Mouse (Mus musculus): Measurements from ENCODE around the gene Cnn1. TPM values are rescaled to one million over a fixed set of nuclear protein-coding genes. Genes with fewer than 3 reads are reported as not detected.

The Cnn1 gene
- 0.50 TPM for polyA plus RNA-seq (2014; fragmentation: Illumina TruSeq; extraction: RNeasy Lipid Tissue Mini Kit (QIAGEN cat#74804); ENCODE audit: low read depth, low replicate concordance)

DNA sequence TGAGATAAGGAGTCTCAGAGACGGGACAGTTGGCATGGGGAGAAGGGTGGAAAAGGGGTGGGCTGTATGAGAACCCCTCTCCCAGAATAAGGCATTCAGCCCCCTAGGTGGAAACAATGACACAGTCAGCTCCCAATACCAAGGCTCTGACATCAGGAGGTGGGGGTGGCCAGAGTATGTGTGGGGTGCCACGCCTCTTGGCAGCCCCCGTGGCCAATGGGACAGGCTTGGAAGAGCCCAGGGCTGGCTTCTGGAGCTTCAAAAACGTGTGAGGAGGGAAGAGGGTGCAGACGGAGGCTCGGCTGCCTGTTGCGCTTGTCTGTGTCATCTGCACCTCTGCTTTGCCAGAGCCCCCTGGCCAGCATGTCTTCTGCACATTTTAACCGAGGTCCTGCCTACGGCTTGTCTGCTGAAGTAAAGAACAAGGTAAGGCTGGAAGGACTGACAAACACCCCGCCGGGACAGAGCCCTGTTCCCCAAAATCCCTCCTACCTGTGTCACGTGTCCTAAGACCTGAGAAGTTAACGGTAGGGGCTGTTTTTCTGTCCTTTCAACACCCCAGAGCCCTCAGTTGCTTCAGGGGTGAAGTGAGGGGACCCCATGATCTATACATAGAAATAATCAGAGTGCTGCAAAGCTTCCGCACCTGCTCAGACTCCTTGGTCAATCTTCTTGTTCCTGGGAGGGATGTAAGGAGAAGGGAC, at the start of gene Cnn1:
Gene Cnn1 (plus strand): TSS at position 224 of the 704 bp plus-strand sequence.

GRCm38 (mm10) chr9:22051958-22052254, 47.1 kb upstream of the Cnn1 start, which contains the start of gene Elavl3:
Elavl3 (minus strand) TSS chr9:22052023.

GRCm38 (mm10) chr9:22070791-22071573, 28.0 kb upstream of the Cnn1 start, which contains the start of the genes Gm49318 and Zfp653:
Gm49318 (minus strand) TSS chr9:22071259.
Zfp653 (minus strand) TSS chr9:22071376.

GRCm38 (mm10) chr9:22085022-22085834, 13.8 kb upstream of the Cnn1 start, which contains the start of gene Ecsit:
Ecsit (minus strand) TSS chr9:22085438.

DNA sequence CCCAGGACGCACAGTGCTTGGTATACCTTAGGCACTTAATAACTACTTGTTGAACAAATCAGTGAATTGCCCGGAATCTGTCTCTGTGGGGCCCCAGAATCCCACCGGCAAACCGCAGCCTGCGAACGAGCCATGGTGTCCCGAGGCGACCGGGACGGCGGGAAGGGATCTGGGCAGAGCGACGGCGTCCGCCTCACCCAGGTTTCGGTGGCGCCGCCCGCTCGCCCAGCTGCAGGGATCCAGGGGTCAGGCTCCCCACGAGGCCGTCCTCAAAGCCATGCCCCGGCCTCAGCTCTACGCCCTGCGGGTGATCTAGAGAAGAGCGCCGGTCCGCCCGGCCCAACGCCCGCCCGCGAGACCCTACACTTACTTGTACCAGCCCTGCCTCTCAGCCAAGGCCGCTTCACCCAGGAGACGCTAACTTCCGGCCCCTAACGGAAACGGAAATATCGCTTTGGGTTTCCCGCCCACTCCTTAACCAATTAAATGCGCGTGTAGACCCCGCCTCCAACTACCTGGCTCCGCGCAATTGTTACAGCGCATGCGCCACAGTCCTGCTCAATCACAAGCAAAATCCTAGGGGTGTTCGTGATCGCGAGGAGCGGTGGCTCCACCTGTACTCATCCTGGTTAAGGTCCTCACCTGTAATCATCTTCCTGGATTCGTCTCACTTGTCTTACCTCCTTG, 17.9 kb downstream of the Cnn1 start, which contains the start of gene Elof1:
Gene Elof1 (minus strand): TSS at position 433 of the 687 bp plus-strand sequence.

DNA sequence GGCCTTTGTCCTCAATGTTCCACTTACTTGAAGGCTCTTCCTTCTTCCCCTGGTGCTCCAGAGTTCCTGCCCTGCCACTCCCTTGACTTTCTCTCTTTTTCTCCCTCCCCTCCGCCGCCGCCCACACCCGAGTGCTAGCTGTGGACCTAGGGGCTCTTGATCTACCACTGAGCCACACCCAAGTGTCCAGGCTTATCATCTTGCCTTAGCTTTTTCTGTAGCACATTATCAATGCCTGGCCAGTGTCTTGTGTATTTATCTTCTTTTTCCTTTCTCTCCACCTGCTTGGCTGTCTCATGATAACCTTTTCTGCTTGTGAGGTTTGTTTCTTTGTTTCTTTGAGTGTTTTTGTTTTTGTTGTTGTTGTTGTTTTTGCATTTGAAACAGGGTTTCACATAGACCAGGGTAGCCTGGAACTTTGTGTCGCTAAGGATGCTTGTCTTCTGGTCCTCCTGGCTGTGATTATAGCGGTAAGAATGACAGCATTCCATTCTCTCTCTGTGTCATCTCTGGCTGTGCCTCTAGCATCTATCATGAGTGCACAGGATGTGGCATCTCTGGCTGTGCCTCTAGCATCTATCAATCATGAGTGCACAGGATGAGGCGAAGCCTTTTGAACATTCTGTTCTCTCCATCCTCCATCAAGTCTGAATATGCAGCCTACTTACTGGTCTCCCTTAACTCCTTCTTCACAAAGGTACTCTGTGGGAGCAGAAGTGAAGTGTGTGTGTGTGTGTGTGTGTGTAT, 36.8 kb downstream of the Cnn1 start, which contains the start of gene Acp5:
Gene Acp5 (minus strand): TSS at position 68 of the 747 bp plus-strand sequence.

DNA sequence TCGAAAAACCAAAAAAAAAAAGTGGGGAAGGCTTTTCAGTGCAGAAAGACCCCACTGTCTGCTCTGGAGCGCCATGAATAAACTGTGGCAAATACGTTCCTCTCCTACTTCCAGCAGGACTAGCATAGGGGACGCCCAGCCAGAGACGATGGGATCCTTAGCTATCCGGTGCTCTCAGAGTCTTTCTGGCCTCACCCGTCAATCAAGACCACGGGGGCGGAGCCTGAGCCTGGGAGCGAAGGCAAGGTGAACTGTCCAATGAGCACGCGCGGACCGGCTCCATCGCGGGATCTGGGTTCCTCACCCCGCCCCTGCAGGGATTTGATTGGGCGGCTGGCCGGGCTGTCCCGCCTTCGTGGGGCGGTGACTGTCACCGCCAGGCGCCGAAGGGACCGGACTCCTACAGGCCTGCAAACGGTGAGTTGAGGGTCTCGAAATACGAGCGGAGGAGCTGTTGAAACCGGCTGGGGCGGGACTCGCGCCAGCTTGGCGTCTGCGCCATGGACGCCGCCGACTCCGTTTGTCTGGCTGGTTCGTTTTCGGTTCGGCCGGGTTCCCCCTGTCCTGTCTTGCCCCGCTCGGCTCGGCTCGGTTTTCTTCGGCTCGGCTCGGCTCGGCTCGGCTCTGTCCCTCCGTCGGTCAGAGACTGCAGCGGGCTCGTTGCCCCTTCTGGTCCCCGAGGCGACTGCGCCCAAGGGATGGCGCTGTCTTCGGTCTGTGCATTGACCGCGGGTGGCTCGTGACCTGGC, 57.7 kb downstream of the Cnn1 start, which contains the start of gene Pigyl:
Gene Pigyl (plus strand): TSS at position 350 of the 749 bp plus-strand sequence.

Other genes with a start within 250 kb of the Cnn1 start
- 3.8 TPM for gene Dock6, start 246.6 kb upstream of the Cnn1 start, polyA plus RNA-seq (2014; fragmentation: Illumina TruSeq; extraction: RNeasy Lipid Tissue Mini Kit (QIAGEN cat#74804); ENCODE audit: low read depth, low replicate concordance)
- gene Rab3d, start 181.0 kb upstream of the Cnn1 start, polyA plus RNA-seq (2014; fragmentation: Illumina TruSeq; extraction: RNeasy Lipid Tissue Mini Kit (QIAGEN cat#74804); ENCODE audit: low read depth, low replicate concordance), result 1.7 TPM
- 1.5 TPM for gene Ccdc159, start 171.7 kb upstream of the Cnn1 start, polyA plus RNA-seq (2014; fragmentation: Illumina TruSeq; extraction: RNeasy Lipid Tissue Mini Kit (QIAGEN cat#74804); ENCODE audit: low read depth, low replicate concordance)
- gene Tmem205, start 171.7 kb upstream of the Cnn1 start, polyA plus RNA-seq (2014; fragmentation: Illumina TruSeq; extraction: RNeasy Lipid Tissue Mini Kit (QIAGEN cat#74804); ENCODE audit: low read depth, low replicate concordance), result 32.3 TPM
- 0.32 TPM for gene Plppr2, start 162.2 kb upstream of the Cnn1 start, polyA plus RNA-seq (2014; fragmentation: Illumina TruSeq; extraction: RNeasy Lipid Tissue Mini Kit (QIAGEN cat#74804); ENCODE audit: low read depth, low replicate concordance)
- gene Swsap1, start 143.5 kb upstream of the Cnn1 start, polyA plus RNA-seq (2014; fragmentation: Illumina TruSeq; extraction: RNeasy Lipid Tissue Mini Kit (QIAGEN cat#74804); ENCODE audit: low read depth, low replicate concordance), result 3.7 TPM
- gene Epor, start 135.7 kb upstream of the Cnn1 start, polyA plus RNA-seq (2014; fragmentation: Illumina TruSeq; extraction: RNeasy Lipid Tissue Mini Kit (QIAGEN cat#74804); ENCODE audit: low read depth, low replicate concordance), result not detected
- gene Rgl3, start 109.8 kb upstream of the Cnn1 start, polyA plus RNA-seq (2014; fragmentation: Illumina TruSeq; extraction: RNeasy Lipid Tissue Mini Kit (QIAGEN cat#74804); ENCODE audit: low read depth, low replicate concordance), result 3.0 TPM
- gene Ccdc151, start 96.6 kb upstream of the Cnn1 start, polyA plus RNA-seq (2014; fragmentation: Illumina TruSeq; extraction: RNeasy Lipid Tissue Mini Kit (QIAGEN cat#74804); ENCODE audit: low read depth, low replicate concordance), result not detected
- gene Prkcsh, start 96.4 kb upstream of the Cnn1 start, polyA plus RNA-seq (2014; fragmentation: Illumina TruSeq; extraction: RNeasy Lipid Tissue Mini Kit (QIAGEN cat#74804); ENCODE audit: low read depth, low replicate concordance), result 9.6 TPM
- gene Elavl3, start 47.2 kb upstream of the Cnn1 start, polyA plus RNA-seq (2014; fragmentation: Illumina TruSeq; extraction: RNeasy Lipid Tissue Mini Kit (QIAGEN cat#74804); ENCODE audit: low read depth, low replicate concordance), result not detected
- gene Gm49318, start 28.0 kb upstream of the Cnn1 start, polyA plus RNA-seq (2014; fragmentation: Illumina TruSeq; extraction: RNeasy Lipid Tissue Mini Kit (QIAGEN cat#74804); ENCODE audit: low read depth, low replicate concordance), result not detected
- gene Zfp653, start 27.8 kb upstream of the Cnn1 start, polyA plus RNA-seq (2014; fragmentation: Illumina TruSeq; extraction: RNeasy Lipid Tissue Mini Kit (QIAGEN cat#74804); ENCODE audit: low read depth, low replicate concordance), result 0.16 TPM
- 8.2 TPM for gene Ecsit, start 13.8 kb upstream of the Cnn1 start, polyA plus RNA-seq (2014; fragmentation: Illumina TruSeq; extraction: RNeasy Lipid Tissue Mini Kit (QIAGEN cat#74804); ENCODE audit: low read depth, low replicate concordance)
- gene Elof1, start 18.0 kb downstream of the Cnn1 start, polyA plus RNA-seq (2014; fragmentation: Illumina TruSeq; extraction: RNeasy Lipid Tissue Mini Kit (QIAGEN cat#74804); ENCODE audit: low read depth, low replicate concordance), result 9.1 TPM
- 14.5 TPM for gene Acp5, start 36.5 kb downstream of the Cnn1 start, polyA plus RNA-seq (2014; fragmentation: Illumina TruSeq; extraction: RNeasy Lipid Tissue Mini Kit (QIAGEN cat#74804); ENCODE audit: low read depth, low replicate concordance)
- 5.8 TPM for gene Pigyl, start 57.6 kb downstream of the Cnn1 start, polyA plus RNA-seq (2014; fragmentation: Illumina TruSeq; extraction: RNeasy Lipid Tissue Mini Kit (QIAGEN cat#74804); ENCODE audit: low read depth, low replicate concordance)
- 0.21 TPM for gene Zfp872, start 88.9 kb downstream of the Cnn1 start, polyA plus RNA-seq (2014; fragmentation: Illumina TruSeq; extraction: RNeasy Lipid Tissue Mini Kit (QIAGEN cat#74804); ENCODE audit: low read depth, low replicate concordance)
- gene Zfp809, start 126.5 kb downstream of the Cnn1 start, polyA plus RNA-seq (2014; fragmentation: Illumina TruSeq; extraction: RNeasy Lipid Tissue Mini Kit (QIAGEN cat#74804); ENCODE audit: low read depth, low replicate concordance), result 34.5 TPM
- 0.29 TPM for gene Zfp599, start 160.7 kb downstream of the Cnn1 start, polyA plus RNA-seq (2014; fragmentation: Illumina TruSeq; extraction: RNeasy Lipid Tissue Mini Kit (QIAGEN cat#74804); ENCODE audit: low read depth, low replicate concordance)
- gene Zfp810, start 208.4 kb downstream of the Cnn1 start, polyA plus RNA-seq (2014; fragmentation: Illumina TruSeq; extraction: RNeasy Lipid Tissue Mini Kit (QIAGEN cat#74804); ENCODE audit: low read depth, low replicate concordance), result 9.0 TPM